Mouse (Mus musculus): ENCODE data around the gene Rhbdf1. TPM values are rescaled to one million over a fixed set of nuclear protein-coding genes. Genes with fewer than 3 reads are reported as not detected.

The Rhbdf1 gene
- polyA plus RNA-seq, 1 experiment: 45.9 TPM

DNA sequence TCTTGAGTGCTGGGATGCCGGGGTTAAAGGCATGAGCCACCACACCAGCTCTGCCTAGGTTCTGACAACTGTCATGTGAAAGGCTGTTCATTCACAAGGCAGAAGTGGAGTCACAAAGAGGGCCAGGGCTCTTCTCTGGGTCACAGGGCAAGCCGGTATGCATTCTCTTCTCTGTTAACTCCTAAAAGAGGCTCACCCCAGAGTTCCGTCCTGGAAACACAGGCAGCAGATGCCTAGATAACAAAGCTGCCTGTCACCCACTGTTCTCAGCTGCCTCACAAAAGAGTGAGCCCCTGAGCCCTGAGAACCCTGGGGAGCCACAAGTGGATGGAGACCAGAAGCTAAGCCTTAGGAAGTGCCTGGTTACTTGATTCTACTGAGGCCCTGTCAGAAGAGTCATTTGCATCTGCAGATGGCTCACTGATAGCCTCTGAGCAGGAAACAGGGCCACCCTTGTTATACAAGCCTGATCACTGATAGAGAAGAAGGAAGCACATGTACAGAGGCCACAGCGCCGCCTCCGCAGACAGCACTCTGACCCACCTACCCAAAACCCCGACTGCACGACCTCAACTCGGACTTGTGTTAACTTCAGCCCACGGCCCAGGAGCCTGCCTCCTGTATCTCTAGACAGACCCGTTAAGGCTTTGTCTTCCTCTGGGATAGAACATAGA is 26.1 kb downstream of the Rhbdf1 start:
- TF ChIP-seq CTCF (IDR thresholded peaks at IDR 0.05; ENCODE audit: borderline replicate concordance, insufficient read depth, low read length) (no peak), POLR2A (IDR thresholded peaks at IDR 0.05; ENCODE audit: low read depth, low read length) (no peak)
- Histone ChIP-seq H3K27ac (ENCODE audit: insufficient read depth, low read length) (no peak overlapping the region), H3K4me3 (ENCODE audit: insufficient read depth, low read length) (no peak overlapping the region), H3K4me1 (ENCODE audit: control insufficient read depth, insufficient read depth, low read length) (no peaks in the 10 kb centered on the region)

DNA sequence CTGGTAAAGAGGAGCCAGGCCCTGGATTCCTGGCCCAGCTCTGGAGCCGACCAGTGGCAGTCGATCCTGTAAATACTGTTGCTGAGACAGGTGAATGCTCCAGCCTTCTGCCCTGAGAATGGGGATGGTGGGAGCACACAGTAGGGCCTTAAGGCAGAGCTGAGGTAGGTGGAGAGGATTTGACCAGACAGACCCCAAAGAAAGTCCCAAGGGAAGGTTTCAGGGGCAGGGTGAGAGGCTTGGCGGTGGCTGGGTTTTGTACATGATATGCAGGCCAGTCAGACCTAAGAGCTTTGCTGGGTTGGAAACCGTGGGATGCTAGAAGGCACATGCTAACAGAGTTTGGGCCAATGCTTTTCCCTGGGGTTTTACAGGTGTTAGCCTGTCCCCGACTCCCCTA is 27.5 kb downstream of the Rhbdf1 start:
- Histone ChIP-seq H3K27ac (ENCODE audit: insufficient read depth, low read length) (no peak overlapping the region), H3K4me1 (ENCODE audit: control insufficient read depth, insufficient read depth, low read length) (no peaks in the 10 kb centered on the region), H3K4me3 (ENCODE audit: insufficient read depth, low read length) (no peak overlapping the region)
- TF ChIP-seq POLR2A (IDR thresholded peaks at IDR 0.05; ENCODE audit: low read depth, low read length): no peak
- TF ChIP-seq CTCF (IDR thresholded peaks at IDR 0.05; ENCODE audit: borderline replicate concordance, insufficient read depth, low read length): no peak

DNA sequence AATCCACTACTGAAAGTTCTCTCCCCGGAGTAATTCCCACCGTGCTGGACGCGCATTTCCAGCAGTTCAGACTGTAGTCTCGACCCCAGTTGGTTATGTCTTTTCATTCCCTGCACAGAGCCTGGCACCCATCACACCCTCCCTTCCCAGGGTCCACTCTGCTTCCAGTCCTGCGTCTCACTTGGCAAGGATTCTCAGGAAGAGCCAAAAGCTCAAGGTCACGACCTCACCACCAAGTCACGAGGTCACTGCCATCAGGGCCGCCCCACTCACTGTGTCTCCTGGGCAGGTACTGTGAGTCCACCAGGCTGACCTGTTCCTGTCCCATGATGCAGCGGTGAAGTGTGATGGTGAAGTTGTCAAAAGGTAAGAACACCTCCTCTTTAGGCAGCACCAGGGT is 28.0 kb downstream of the Rhbdf1 start:
- Histone ChIP-seq H3K4me3 (ENCODE audit: insufficient read depth, low read length) (no peak overlapping the region), H3K4me1 (ENCODE audit: control insufficient read depth, insufficient read depth, low read length) (no peaks in the 10 kb centered on the region), H3K27ac (ENCODE audit: insufficient read depth, low read length) (no peak overlapping the region)
- TF ChIP-seq POLR2A (IDR thresholded peaks at IDR 0.05; ENCODE audit: low read depth, low read length) (no peak), CTCF (IDR thresholded peaks at IDR 0.05; ENCODE audit: borderline replicate concordance, insufficient read depth, low read length) (no peak)

DNA sequence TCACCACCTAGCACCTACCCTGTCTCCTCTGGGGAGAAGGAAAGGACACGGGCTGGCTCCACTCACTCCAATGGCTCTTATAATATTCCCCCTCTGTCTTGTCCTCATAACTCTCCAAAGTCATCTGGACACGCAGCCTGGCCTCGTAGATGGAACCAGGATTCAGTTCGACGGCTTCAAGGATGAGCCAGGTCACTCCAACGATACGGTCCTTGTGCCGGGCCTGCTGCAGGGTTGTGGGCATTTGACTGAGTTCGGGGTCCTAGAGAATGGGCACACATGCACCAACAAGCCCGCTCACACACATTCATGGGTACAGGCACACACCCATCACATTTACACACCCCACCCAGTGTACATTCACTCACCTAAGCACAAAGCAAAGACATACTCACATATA is 28.9 kb downstream of the Rhbdf1 start:
- TF ChIP-seq CTCF (IDR thresholded peaks at IDR 0.05; ENCODE audit: borderline replicate concordance, insufficient read depth, low read length) (no peak), POLR2A (IDR thresholded peaks at IDR 0.05; ENCODE audit: low read depth, low read length) (no peak)
- H3K4me3 ChIP-seq (ENCODE audit: insufficient read depth, low read length): no peak overlapping the region
- no peak overlapping the region for H3K27ac ChIP-seq (ENCODE audit: insufficient read depth, low read length)
- H3K4me1 ChIP-seq (ENCODE audit: control insufficient read depth, insufficient read depth, low read length): no peaks in the 10 kb centered on the region

DNA sequence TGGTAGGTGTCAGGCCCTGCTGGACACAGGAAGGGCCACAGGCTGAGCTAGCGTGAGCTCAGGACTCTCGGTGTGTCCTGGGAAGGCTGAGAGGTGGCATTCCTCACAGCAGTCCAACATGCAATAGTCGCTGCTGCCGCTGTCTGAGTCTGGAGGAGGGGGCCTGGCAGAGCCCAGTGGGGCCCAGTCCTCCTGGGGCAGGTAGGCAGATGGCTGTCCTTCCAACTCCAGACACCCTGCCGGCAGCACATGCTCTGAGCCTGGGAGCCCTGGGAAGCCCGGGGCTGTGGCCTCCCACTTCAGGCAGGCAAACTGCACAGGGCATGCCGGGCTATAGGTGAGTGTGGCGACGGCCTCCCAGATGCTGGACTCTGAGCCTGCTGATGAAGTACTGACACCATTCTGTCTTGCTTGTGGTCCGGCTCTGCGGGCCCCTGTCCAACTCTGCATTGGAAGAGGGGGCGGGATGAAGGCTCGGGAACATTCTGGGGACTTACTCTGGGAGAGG is 31.4 kb downstream of the Rhbdf1 start:
- H3K4me3 ChIP-seq (ENCODE audit: insufficient read depth, low read length): no peak overlapping the region
- no peak overlapping the region for H3K27ac ChIP-seq (ENCODE audit: insufficient read depth, low read length)
- H3K4me1 ChIP-seq (ENCODE audit: control insufficient read depth, insufficient read depth, low read length): no peaks in the 10 kb centered on the region
- no peak for TF ChIP-seq CTCF (IDR thresholded peaks at IDR 0.05; ENCODE audit: borderline replicate concordance, insufficient read depth, low read length)
- TF ChIP-seq POLR2A (IDR thresholded peaks at IDR 0.05; ENCODE audit: low read depth, low read length): no peak

DNA sequence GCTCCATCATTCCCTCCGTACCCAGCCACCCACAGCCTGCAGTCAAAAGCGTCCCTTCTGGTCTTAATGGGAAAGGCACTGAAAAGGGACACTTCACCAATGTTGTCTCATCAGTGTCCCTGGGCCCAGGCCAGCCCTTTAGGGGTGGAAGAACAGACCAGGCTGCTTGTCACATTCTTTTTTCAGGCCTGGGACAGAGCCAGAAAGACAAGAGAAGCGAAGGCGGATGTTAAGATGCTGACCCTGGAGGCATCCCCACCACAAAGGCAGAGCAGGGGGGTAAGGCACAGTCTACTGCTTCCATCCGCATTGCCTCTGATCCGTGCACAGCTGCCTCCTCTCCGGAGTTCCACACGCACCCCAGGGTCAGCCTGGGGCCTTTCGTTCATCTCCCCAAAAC is 32.0 kb downstream of the Rhbdf1 start:
- Histone ChIP-seq H3K4me3 (ENCODE audit: insufficient read depth, low read length) (no peak overlapping the region), H3K27ac (ENCODE audit: insufficient read depth, low read length) (no peak overlapping the region), H3K4me1 (ENCODE audit: control insufficient read depth, insufficient read depth, low read length) (no peaks in the 10 kb centered on the region)
- TF ChIP-seq POLR2A (IDR thresholded peaks at IDR 0.05; ENCODE audit: low read depth, low read length): no peak
- TF ChIP-seq CTCF (IDR thresholded peaks at IDR 0.05; ENCODE audit: borderline replicate concordance, insufficient read depth, low read length): no peak

DNA sequence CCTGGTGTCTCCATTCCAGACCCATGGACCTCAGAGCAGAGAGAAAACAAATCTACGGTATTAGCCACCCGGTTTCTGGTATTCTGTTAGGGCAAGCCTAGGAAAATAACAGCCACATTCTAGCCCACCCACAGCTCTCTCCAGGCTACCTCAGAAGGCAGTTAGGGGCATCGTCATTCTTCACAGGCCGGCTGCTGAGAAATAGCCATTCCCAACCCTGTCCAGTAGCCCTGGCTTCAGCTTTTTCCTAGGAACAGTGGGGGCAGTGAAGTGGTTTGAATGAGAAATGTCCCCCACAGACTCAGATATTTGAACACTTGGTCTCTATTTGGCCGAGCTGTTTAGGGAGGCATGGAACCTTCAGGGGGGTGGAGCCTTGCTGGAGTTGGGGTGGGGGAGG is 32.7 kb downstream of the Rhbdf1 start:
- H3K27ac ChIP-seq (ENCODE audit: insufficient read depth, low read length): no peak overlapping the region
- TF ChIP-seq CTCF (IDR thresholded peaks at IDR 0.05; ENCODE audit: borderline replicate concordance, insufficient read depth, low read length) (no peak), POLR2A (IDR thresholded peaks at IDR 0.05; ENCODE audit: low read depth, low read length) (no peak)
- H3K4me3 ChIP-seq (ENCODE audit: insufficient read depth, low read length): no peak overlapping the region
- H3K4me1 ChIP-seq (ENCODE audit: control insufficient read depth, insufficient read depth, low read length): no peaks in the 10 kb centered on the region

DNA sequence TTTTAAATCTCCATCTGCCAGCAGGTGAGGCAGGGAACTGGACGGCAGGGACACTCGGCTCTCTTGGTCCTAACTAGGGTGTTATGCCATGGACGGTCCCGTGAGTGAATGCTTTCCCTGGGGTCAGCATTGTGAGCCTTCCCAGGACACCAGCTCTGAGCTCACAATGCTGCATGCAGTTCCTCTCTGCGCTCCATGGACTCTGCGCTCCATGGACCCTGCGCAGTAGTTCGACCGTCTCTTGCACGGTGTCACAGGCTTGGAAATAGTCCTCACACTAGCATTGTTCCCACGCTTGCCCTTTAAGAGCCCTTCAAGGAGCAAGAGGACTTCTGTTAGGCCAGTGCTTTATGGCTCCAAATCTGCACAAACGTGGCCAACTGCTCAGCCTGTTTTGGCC is 33.2 kb downstream of the Rhbdf1 start:
- no peak for TF ChIP-seq POLR2A (IDR thresholded peaks at IDR 0.05; ENCODE audit: low read depth, low read length)
- no peak for TF ChIP-seq CTCF (IDR thresholded peaks at IDR 0.05; ENCODE audit: borderline replicate concordance, insufficient read depth, low read length)
- no peaks in the 10 kb centered on the region for H3K4me1 ChIP-seq (ENCODE audit: control insufficient read depth, insufficient read depth, low read length)
- no peak overlapping the region for H3K27ac ChIP-seq (ENCODE audit: insufficient read depth, low read length)
- H3K4me3 ChIP-seq (ENCODE audit: insufficient read depth, low read length): no peak overlapping the region

DNA sequence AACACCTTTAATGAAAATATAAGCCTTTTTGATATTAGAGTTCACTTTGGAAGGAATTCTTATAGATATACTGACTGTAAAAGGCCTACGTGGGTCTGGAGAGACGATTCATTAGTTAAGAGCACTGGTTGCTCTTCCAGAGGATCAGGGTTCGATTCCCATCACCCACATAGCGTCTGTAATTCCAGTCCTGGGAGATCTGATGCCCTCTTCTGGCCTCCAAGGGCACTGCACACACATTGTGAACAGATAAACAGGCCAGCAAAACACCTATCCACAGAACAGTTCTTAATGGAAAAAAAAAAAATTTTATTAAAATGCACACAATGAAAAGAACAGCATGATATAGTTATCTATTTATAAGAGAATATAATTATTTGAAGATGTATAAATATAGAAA is 34.8 kb downstream of the Rhbdf1 start:
- no peak overlapping the region for H3K27ac ChIP-seq (ENCODE audit: insufficient read depth, low read length)
- no peak for TF ChIP-seq POLR2A (IDR thresholded peaks at IDR 0.05; ENCODE audit: low read depth, low read length)
- TF ChIP-seq CTCF (IDR thresholded peaks at IDR 0.05; ENCODE audit: borderline replicate concordance, insufficient read depth, low read length): no peak
- H3K4me3 ChIP-seq (ENCODE audit: insufficient read depth, low read length): no peak overlapping the region
- no peaks in the 10 kb centered on the region for H3K4me1 ChIP-seq (ENCODE audit: control insufficient read depth, insufficient read depth, low read length)

DNA sequence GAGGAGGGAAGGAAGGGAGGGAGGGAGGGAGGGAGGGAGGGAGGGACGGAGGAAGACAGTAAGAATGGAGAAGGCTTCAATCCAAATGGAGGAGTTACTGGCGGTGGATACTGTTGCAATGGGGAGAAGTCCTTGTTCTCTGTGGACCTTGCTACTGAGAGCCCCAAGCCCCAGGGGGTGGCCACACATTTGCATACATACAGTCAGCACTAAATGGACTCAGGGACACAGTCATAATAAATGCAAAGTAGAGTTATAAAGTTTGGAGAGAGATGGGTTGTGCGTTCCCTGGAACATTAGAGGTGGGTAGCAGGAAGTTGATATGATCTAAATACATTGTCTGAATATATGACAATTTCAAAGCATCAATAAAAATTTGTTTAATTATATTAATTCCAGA is 36.1 kb downstream of the Rhbdf1 start:
- no peak for TF ChIP-seq CTCF (IDR thresholded peaks at IDR 0.05; ENCODE audit: borderline replicate concordance, insufficient read depth, low read length)
- TF ChIP-seq POLR2A (IDR thresholded peaks at IDR 0.05; ENCODE audit: low read depth, low read length): no peak
- Histone ChIP-seq H3K4me3 (ENCODE audit: insufficient read depth, low read length) (no peak overlapping the region), H3K4me1 (ENCODE audit: control insufficient read depth, insufficient read depth, low read length) (no peaks in the 10 kb centered on the region), H3K27ac (ENCODE audit: insufficient read depth, low read length) (no peak overlapping the region)

Data from embryonic fibroblast, embryonic 13.5 days (primary cell).